Mouse (Mus musculus) stomach, embryonic 14.5 days (tissue): Measurements from ENCODE around the gene Gtf2ird1. TPM values are rescaled to one million over a fixed set of nuclear protein-coding genes. Genes with fewer than 3 reads are reported as not detected.

Experiments used
- ATAC-seq: fragments of 200-750 bp; cut with Nextera tagmentation; 2 replicates; pipeline ENCODE4 v1.8.0; 2017; ENCODE audit warnings: low read depth, moderate TSS enrichment; ENCODE audit not compliant: insufficient number of reproducible peaks, insufficient read depth, low FRiP score
- H3K27ac ChIP-seq: fragments of 300-500 bp; sonication (generic); 2 replicates; pipeline ENCODE4 v1.5.1; 2014; ENCODE audit warnings: mild to moderate bottlenecking, low read length, moderate library complexity, mixed read lengths
- H3K27me3 ChIP-seq: fragments of 300-500 bp; sonication (generic); 2 replicates; pipeline ENCODE4 v1.6.1; 2014; ENCODE audit warnings: low read length, control low read depth, mixed read lengths; ENCODE audit not compliant: control insufficient read depth, insufficient read depth
- H3K36me3 ChIP-seq: fragments of 300-500 bp; sonication (generic); 2 replicates; pipeline ENCODE4 v1.6.1; 2014; ENCODE audit warnings: mild to moderate bottlenecking, control low read depth, low read length, moderate library complexity, mixed read lengths; ENCODE audit not compliant: control insufficient read depth, insufficient read depth
- H3K4me1 ChIP-seq: fragments of 300-500 bp; sonication (generic); 2 replicates; pipeline ENCODE4 v1.6.1; 2014; ENCODE audit warnings: low read length, control low read depth, mixed read lengths; ENCODE audit not compliant: control insufficient read depth, insufficient read depth
- H3K4me2 ChIP-seq: fragments of 300-500 bp; sonication (generic); replicated peaks from 2 replicates; pipeline ENCODE4 v1.6.1; 2014; ENCODE audit warnings: low read depth, low read length, control low read depth
- H3K4me3 ChIP-seq: fragments of 300-500 bp; sonication (generic); 2 replicates; pipeline ENCODE4 v1.5.1; 2014; ENCODE audit warnings: low read depth, low read length, control low read depth
- H3K9ac ChIP-seq: fragments of 300-500 bp; sonication (generic); replicated peaks from 2 replicates; pipeline ENCODE4 v1.6.1; 2014; ENCODE audit warnings: low read depth, mild to moderate bottlenecking, control low read depth, low read length, moderate library complexity, mixed read lengths
- H3K9me3 ChIP-seq: fragments of 300-500 bp; sonication (generic); 2 replicates; pipeline ENCODE4 v1.6.1; 2016; ENCODE audit warnings: low read depth, low read length, control low read depth; ENCODE audit not compliant: control insufficient read depth
- WGBS: fragments of 180-500 bp; shearing (Covaris S2); extraction: QIAGEN DNeasy Blood & Tissue Kit; methylation state at CpG from one replicate; pipeline ENCODE4 v1.1.7; 2014; 5-methylcytosine and 5-hydroxymethylcytosine counted together
- polyA plus RNA-seq: library from polyadenylated mRNA; unstranded; fragments of >200 nt; fragmentation: Nextera tagmentation; extraction: Ambion mirVana; gene quantifications from 2 replicates; pipeline ENCODE4 v1.2.1, GENCODE M21; 2014

Gene Gtf2ird1
- polyA plus RNA-seq, 1 experiment from 2014 or later: 107 TPM

DNA sequence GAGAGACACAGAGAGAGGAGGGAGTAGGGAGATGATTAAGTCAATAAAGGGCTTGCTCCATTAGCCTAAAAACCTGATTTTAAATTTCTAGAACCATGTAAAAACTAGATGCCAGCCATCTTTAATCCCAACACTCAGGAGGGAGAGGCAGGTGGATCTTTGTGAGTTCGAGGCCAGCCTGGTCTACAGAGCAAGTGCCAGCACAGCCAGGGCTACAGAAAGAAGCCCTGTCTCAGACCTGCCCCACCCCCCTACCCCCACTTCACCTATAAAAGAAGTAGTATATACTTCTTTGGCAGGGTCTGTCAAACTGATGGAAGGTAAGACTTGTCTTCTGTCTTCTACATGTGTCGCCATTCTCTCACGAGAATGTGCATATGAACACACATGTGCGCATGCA is 4.0 kb upstream of the Gtf2ird1 start:
- H3K4me1 ChIP-seq: no peaks in the 10 kb centered on the region
- no peak overlapping the region for H3K4me3 ChIP-seq
- no peaks in the 10 kb centered on the region for H3K9me3 ChIP-seq
- H3K27me3 ChIP-seq: no peaks in the 10 kb centered on the region
- H3K36me3 ChIP-seq: no peaks in the 10 kb centered on the region
- no peak for ATAC-seq
- 92% methylated on average over 4 of the region's 4 CpGs for WGBS
- no peak overlapping the region for H3K9ac ChIP-seq
- H3K4me2 ChIP-seq: no peak overlapping the region
- H3K27ac ChIP-seq: no peak overlapping the region

DNA sequence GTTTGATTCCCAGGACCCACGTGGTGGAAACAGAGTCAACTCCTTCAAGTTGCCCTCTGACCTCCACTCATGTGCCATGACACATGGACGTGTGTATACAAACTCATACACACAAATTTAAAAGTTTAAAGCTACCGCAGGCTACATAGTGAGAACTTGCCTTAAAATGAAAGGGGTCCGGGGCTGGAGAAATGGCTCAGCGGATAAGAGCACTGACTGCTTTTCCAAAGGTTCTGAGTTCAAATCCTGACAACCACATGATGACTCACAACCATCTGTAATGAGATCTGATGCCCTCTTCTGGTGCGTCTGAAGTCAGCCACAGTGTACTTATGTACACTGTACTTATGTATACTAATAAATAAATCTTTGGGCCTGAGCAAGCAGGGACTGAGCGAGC is 2.6 kb upstream of the Gtf2ird1 start:
- ATAC-seq: no peak
- 84% methylated on average over 7 of the region's 7 CpGs for WGBS

DNA sequence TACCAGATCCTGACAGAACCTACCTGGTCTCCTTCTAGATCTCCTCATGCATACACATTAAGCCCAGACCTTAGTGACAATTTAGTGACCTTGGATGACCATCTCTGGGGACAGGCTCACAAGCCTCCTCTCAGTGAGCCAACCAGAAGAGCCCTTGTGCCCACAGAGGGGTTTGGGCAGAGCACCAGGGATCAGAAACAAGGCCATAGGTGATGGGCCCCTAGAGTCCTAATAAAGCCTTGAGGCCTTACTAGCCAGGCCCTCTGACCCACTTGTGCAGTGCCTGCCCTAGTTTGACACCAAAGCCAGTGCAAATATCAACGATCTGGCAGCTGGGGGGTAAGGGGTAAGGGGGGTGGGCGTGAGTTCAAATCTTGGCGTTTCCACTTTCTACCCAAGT is 1.9 kb upstream of the Gtf2ird1 start:
- 91% methylated on average over 3 of the region's 3 CpGs for WGBS
- no peak for ATAC-seq

More for the DNA sequence above, 2.6 kb upstream of the Gtf2ird1 start:
- H3K36me3 ChIP-seq: no peaks in the 10 kb centered on the region; the same call in 1 of the 2 replicates
- H3K9ac ChIP-seq: no peak overlapping the region
- no peaks in the 10 kb centered on the region for H3K9me3 ChIP-seq
- H3K4me2 ChIP-seq: no peak overlapping the region
- no peak overlapping the region for H3K27ac ChIP-seq
- no peak overlapping the region for H3K4me3 ChIP-seq
- no peaks in the 10 kb centered on the region for H3K27me3 ChIP-seq
- peaks cover 12% of the 10 kb centered on the region; the same call in 1 of the 2 replicates for H3K4me1 ChIP-seq

DNA sequence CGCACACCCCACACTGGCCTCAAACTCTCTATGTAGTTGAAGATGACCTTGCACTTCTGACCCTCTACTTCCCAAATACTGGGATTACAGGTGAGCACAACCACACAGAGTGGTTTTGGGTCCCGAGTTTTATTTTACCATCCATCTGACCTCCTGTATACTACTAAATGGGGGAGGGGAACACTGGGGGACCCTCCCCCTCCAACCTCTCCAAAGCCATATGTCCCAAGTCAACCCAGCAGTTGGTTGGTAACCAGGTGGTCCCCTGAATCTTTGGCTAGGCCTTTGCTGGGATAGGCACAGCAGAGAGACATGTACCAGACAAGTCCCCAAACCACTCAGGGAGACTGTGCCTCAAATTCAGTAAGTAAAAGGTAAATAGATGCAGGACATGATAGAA is 855 bp upstream of the Gtf2ird1 start:
- no peak for ATAC-seq
- 92% methylated on average over 2 of the region's 2 CpGs for WGBS

More for the DNA sequence above, 1.9 kb upstream of the Gtf2ird1 start:
- no peaks in the 10 kb centered on the region for H3K9me3 ChIP-seq
- H3K4me2 ChIP-seq: no peak overlapping the region
- H3K27ac ChIP-seq: no peak overlapping the region
- H3K27me3 ChIP-seq: no peaks in the 10 kb centered on the region
- no peak overlapping the region for H3K4me3 ChIP-seq
- no peak overlapping the region for H3K9ac ChIP-seq
- H3K36me3 ChIP-seq: no peaks in the 10 kb centered on the region; the same call in 1 of the 2 replicates
- H3K4me1 ChIP-seq: peaks cover 18% of the 10 kb centered on the region; the same call in 1 of the 2 replicates

DNA sequence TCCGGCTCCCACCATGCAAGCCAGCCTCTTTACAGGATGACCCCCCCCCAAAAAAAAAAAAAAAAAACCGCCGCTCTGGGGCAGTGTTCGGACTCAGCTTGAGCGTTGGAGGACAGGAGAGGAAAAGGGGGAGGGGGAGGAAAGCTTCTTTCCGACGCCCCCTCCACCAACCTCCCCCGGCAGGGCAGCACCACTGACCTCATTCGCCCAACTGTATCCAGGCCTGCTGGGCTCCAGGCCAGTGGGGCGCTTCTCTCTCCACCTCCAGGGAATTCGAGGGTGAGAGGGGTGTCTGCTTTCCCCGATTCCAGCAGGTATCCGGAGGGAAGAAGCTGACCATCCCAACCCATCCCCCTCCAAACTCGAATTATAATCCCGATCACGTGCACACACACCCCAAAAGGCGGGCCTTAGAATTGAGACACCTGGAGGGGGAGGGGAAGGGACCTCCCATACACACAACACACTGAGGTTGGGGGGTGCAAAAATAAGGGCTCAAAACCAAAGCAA is 547 bp downstream of the Gtf2ird1 start:
- Histone ChIP-seq H3K9me3 (peaks cover 6% of the 10 kb centered on the region; the same call in 1 of the 2 replicates), H3K4me1 (peaks cover 19% of the 10 kb centered on the region; the same call in 1 of the 2 replicates), H3K9ac (peak overlapping the region; percentile 87), H3K27me3 (no peaks in the 10 kb centered on the region), H3K4me3 (peak overlapping the region; percentile 85), H3K27ac (peak overlapping the region; percentile 89), H3K4me2 (peak overlapping the region; percentile 92), H3K36me3 (peaks cover 2% of the 10 kb centered on the region)
- under 1% methylated on average over 15 of the region's 17 CpGs for WGBS
- ATAC-seq: peak; percentile 57; the same call in 1 of the 2 replicates

More for the DNA sequence above, 855 bp upstream of the Gtf2ird1 start:
- H3K9ac ChIP-seq: no peak overlapping the region
- no peaks in the 10 kb centered on the region for H3K27me3 ChIP-seq
- H3K4me3 ChIP-seq: no peak overlapping the region
- no peaks in the 10 kb centered on the region; the same call in 1 of the 2 replicates for H3K36me3 ChIP-seq
- H3K27ac ChIP-seq: no peak overlapping the region
- H3K4me2 ChIP-seq: no peak overlapping the region
- H3K4me1 ChIP-seq: peaks cover 19% of the 10 kb centered on the region; the same call in 1 of the 2 replicates
- no peaks in the 10 kb centered on the region for H3K9me3 ChIP-seq

DNA sequence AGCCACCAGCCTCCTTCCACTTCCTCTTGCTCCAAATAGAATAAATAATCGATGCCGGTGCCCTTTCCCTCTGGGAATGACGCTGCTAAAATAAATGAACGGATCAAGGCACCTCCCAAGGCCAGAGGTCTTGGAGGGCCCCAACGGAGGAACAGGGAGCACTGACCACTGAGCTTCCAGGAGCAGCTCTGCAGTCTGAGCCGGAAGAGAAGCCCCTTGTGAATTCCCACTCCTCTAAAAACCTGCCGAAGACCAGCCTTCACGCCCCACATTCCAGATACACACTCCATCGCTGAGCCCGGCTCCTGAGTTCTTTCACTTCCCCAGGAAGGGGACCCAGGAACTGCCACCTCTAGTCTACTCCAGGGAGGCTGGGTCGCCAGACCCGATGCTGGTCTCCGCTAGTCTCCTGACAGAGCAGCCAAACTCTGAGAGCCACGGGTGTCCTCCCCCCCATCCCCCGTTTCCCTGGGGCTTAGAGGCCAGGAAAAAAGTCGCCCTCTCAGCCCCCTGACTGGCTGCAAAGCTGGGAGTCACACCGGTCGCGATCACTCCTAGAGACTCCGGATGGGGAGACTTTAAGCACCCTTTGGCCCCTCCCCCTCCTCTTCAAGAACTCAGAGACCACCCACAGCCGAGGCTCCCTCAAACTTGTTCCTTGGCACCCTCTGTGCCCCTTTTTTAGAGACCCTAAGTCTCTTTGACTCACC is 1.2 kb downstream of the Gtf2ird1 start:
- no peaks in the 10 kb centered on the region for H3K27me3 ChIP-seq
- peak overlapping the region; percentile 85 for H3K4me3 ChIP-seq
- H3K4me2 ChIP-seq: peak overlapping the region; percentile 92
- peak overlapping the region; percentile 87 for H3K9ac ChIP-seq
- under 1% methylated on average over 21 of the region's 21 CpGs for WGBS
- H3K36me3 ChIP-seq: peaks cover 2% of the 10 kb centered on the region
- peaks cover 6% of the 10 kb centered on the region; the same call in 1 of the 2 replicates for H3K9me3 ChIP-seq
- peak overlapping the region; percentile 89 for H3K27ac ChIP-seq
- ATAC-seq: 0 out of 2 replicates have a peak, but pooled peaks have one; percentile 7
- H3K4me1 ChIP-seq: peaks cover 19% of the 10 kb centered on the region; the same call in 1 of the 2 replicates

DNA sequence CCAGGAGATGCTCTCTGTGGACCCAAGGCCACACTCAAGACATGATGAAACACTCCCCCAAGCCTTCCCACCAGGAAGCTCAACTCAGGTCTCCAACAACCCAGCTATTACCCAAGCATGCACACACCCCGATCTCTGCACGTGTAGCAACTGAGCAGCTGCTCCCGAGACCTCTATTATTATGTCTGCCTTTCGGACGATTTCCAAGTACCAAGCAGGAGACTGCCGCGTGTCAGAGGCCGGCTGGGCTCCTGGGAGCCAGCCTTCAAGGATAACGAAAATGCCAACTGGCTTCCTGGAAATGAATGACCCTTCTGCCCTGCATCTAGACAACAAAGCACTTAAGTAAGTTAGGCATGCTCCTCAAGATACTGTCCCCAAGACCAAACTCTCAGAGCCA is 2.1 kb downstream of the Gtf2ird1 start:
- Histone ChIP-seq H3K4me3 (peak overlapping the region; percentile 85), H3K27ac (peak overlapping the region; percentile 89; the same call in 1 of the 2 replicates), H3K9me3 (peaks cover 6% of the 10 kb centered on the region; the same call in 1 of the 2 replicates), H3K36me3 (peaks cover 2% of the 10 kb centered on the region), H3K9ac (0 out of 2 replicates have a peak overlapping the region, but pooled peaks have one; percentile 87), H3K27me3 (no peaks in the 10 kb centered on the region), H3K4me1 (peaks cover 19% of the 10 kb centered on the region; the same call in 1 of the 2 replicates), H3K4me2 (peak overlapping the region; percentile 92)
- no peak for ATAC-seq
- 25% methylated on average over 9 of the region's 9 CpGs for WGBS

DNA sequence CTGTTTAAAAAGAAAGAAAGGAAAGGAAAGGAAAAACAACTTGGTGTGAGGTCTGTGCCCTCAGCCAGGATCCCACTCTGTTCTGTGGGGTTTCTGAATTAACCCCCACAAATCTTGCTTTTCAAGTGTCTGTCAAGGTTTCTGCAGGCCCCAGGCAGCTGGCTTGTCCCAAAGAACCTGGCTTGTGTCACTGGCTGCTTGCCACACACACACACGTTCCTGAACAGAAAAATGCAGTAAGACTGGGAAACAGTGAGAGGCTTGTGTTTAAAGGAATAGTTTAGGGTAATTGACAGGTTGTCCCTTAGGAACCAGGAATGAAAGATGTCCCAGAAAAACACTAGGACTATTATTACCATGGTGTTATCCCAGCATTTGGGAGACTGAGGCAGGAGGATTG is 2.9 kb downstream of the Gtf2ird1 start:
- Histone ChIP-seq H3K27me3 (no peaks in the 10 kb centered on the region), H3K4me3 (no peak overlapping the region), H3K4me2 (no peak overlapping the region), H3K4me1 (peaks cover 19% of the 10 kb centered on the region; the same call in 1 of the 2 replicates), H3K27ac (no peak overlapping the region), H3K9me3 (peaks cover 6% of the 10 kb centered on the region; the same call in 1 of the 2 replicates), H3K9ac (no peak overlapping the region), H3K36me3 (peaks cover 2% of the 10 kb centered on the region)
- ATAC-seq: no peak
- 19% methylated on average over 1 of the region's 1 CpGs for WGBS
